Mouse (Mus musculus): ENCODE data around the gene Gm11555. TPM values are rescaled to one million over a fixed set of nuclear protein-coding genes. Genes with fewer than 3 reads are reported as not detected.
"Not testable (repeated sequence)": the region's sequence is repeated elsewhere in the genome, so short reads cannot be mapped to it uniquely, and the experiment has no call there.

The Gm11555 gene
- polyA plus RNA-seq, 1 experiment, result not detected

GRCm38 (mm10) chr11:99640926-99641325, 9.1 kb downstream of the Gm11555 start:
- no peak for TF ChIP-seq POLR2A (IDR thresholded peaks at IDR 0.05; ENCODE audit: borderline replicate concordance, low read depth, low read length)
- Histone ChIP-seq H3K4me3 (ENCODE audit: insufficient read depth, low read length) (no peak overlapping the region), H3K4me1 (ENCODE audit: control insufficient read depth, insufficient read depth, low read length) (no peaks in the 10 kb centered on the region), H3K27ac (ENCODE audit: insufficient read depth, low read depth, low read length) (no peak overlapping the region)

- no peaks in the 10 kb centered on the region for H3K4me1 ChIP-seq (ENCODE audit: control insufficient read depth, insufficient read depth, low read length)
- TF ChIP-seq CTCF (IDR thresholded peaks at IDR 0.05; ENCODE audit: low read depth, low read length) (no peak), POLR2A (IDR thresholded peaks at IDR 0.05; ENCODE audit: borderline replicate concordance, low read depth, low read length) (no peak)
- no peak overlapping the region for H3K4me3 ChIP-seq (ENCODE audit: insufficient read depth, low read length)
- H3K27ac ChIP-seq (ENCODE audit: insufficient read depth, low read depth, low read length), result no peak overlapping the region
Observed at GRCm38 (mm10) chr11:99637086-99637485, 12.9 kb downstream of the Gm11555 start.

- H3K4me3 ChIP-seq (ENCODE audit: insufficient read depth, low read length), result no peak within 1 kb of the TSS
- TF ChIP-seq CTCF (IDR thresholded peaks at IDR 0.05; ENCODE audit: low read depth, low read length), result no peak
- no peak for TF ChIP-seq POLR2A (IDR thresholded peaks at IDR 0.05; ENCODE audit: borderline replicate concordance, low read depth, low read length)
- H3K27ac ChIP-seq (ENCODE audit: insufficient read depth, low read depth, low read length), result no peak within 1 kb of the TSS
- H3K4me1 ChIP-seq (ENCODE audit: control insufficient read depth, insufficient read depth, low read length), result no peaks in the 10 kb centered on the region
Observed at GRCm38 (mm10) chr11:99634653-99635134, 15.3 kb downstream of the Gm11555 start, which contains the start of gene Krtap4-2. Gene Krtap4-2 (minus strand): TSS chr11:99635084.

- Histone ChIP-seq H3K4me3 (ENCODE audit: insufficient read depth, low read length) (no peak overlapping the region), H3K4me1 (ENCODE audit: control insufficient read depth, insufficient read depth, low read length) (no peaks in the 10 kb centered on the region), H3K27ac (ENCODE audit: insufficient read depth, low read depth, low read length) (no peak overlapping the region)
- no peak for TF ChIP-seq POLR2A (IDR thresholded peaks at IDR 0.05; ENCODE audit: borderline replicate concordance, low read depth, low read length)
- no peak for TF ChIP-seq CTCF (IDR thresholded peaks at IDR 0.05; ENCODE audit: low read depth, low read length)
Observed at GRCm38 (mm10) chr11:99633293-99633692, 16.7 kb downstream of the Gm11555 start.

GRCm38 (mm10) chr11:99630890-99631289, 19.1 kb downstream of the Gm11555 start:
- Histone ChIP-seq H3K4me3 (ENCODE audit: insufficient read depth, low read length) (no peak overlapping the region), H3K4me1 (ENCODE audit: control insufficient read depth, insufficient read depth, low read length) (no peaks in the 10 kb centered on the region)
- TF ChIP-seq POLR2A (IDR thresholded peaks at IDR 0.05; ENCODE audit: borderline replicate concordance, low read depth, low read length), result no peak

GRCm38 (mm10) chr11:99628138-99628537, 21.9 kb downstream of the Gm11555 start, which contains the start of gene Krtap4-1:
Gene Krtap4-1 (minus strand): TSS chr11:99628238.
- no peak for TF ChIP-seq POLR2A (IDR thresholded peaks at IDR 0.05; ENCODE audit: borderline replicate concordance, low read depth, low read length)
- Histone ChIP-seq H3K27ac (ENCODE audit: insufficient read depth, low read depth, low read length) (no peak within 1 kb of the TSS), H3K4me3 (ENCODE audit: insufficient read depth, low read length) (no peak within 1 kb of the TSS), H3K4me1 (ENCODE audit: control insufficient read depth, insufficient read depth, low read length) (no peaks in the 10 kb centered on the region)

More at GRCm38 (mm10) chr11:99630890-99631289, 19.1 kb downstream of the Gm11555 start:
- H3K27ac ChIP-seq (ENCODE audit: insufficient read depth, low read depth, low read length), result no peak overlapping the region

GRCm38 (mm10) chr11:99620335-99620734, 29.7 kb downstream of the Gm11555 start, which contains the start of gene Gm11562:
Gene Gm11562 (minus strand): TSS chr11:99620435.
- TF ChIP-seq CTCF (IDR thresholded peaks at IDR 0.05; ENCODE audit: low read depth, low read length) (no peak), POLR2A (IDR thresholded peaks at IDR 0.05; ENCODE audit: borderline replicate concordance, low read depth, low read length) (no peak)
- no peak within 1 kb of the TSS for H3K4me3 ChIP-seq (ENCODE audit: insufficient read depth, low read length)
- H3K4me1 ChIP-seq (ENCODE audit: control insufficient read depth, insufficient read depth, low read length), result no peaks in the 10 kb centered on the region
- no peak within 1 kb of the TSS for H3K27ac ChIP-seq (ENCODE audit: insufficient read depth, low read depth, low read length)

DNA sequence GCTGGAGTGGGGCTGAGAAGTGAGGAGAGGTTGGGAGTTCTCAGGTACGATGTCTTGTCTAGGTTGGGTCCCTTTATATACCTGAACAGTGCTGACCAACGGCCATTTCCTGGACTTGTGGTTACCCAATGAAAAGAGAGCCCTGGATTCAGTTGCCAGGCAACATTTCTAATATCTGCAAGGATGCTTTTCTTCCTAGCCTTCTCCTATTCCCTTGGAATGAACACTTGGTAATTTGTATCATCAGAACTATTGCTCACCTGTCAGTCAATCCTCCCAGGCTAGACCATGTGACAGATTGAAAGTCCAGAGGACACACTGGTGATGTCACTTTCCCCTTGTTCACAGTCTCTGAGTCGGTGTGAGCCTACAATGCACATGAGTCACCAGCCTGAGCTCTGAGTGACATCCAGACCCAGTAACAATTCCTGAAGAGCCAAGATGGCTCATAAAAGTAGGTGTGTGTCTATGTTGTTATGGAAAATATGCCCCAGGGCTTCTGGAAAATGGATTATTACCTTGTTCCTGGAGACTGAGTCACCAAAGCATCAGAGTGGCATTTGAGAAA, 35.2 kb downstream of the Gm11555 start, which contains the start of gene Krtap2-4:
TSS of gene Krtap2-4 (minus strand) at position 51 of the 568 bp plus-strand sequence.
- TF ChIP-seq CTCF (IDR thresholded peaks at IDR 0.05; ENCODE audit: low read depth, low read length) (no peak), POLR2A (IDR thresholded peaks at IDR 0.05; ENCODE audit: borderline replicate concordance, low read depth, low read length) (no peak)
- H3K4me1 ChIP-seq (ENCODE audit: control insufficient read depth, insufficient read depth, low read length), result no peaks in the 10 kb centered on the region
- H3K4me3 ChIP-seq (ENCODE audit: insufficient read depth, low read length), result no peak within 1 kb of the TSS
- no peak within 1 kb of the TSS for H3K27ac ChIP-seq (ENCODE audit: insufficient read depth, low read depth, low read length)

DNA sequence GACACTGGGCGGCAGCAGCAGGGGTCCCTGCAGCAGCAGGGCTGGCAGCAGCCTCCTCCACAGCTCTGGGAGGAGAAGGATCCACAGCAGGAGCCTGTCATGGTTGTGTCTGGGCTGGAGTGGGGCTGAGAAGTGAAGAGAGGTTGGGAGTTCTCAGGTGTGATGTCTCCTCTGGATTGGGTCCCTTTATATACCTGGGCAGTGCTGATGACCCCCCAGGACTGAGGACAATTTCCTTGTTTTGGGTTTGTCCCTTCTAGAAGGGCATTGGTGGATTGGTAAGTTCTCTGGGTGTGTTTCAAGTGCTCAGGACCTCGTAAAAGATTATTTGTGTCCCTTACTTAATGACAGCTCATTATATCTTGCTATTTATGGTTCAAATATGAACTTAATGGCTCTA, 39.9 kb downstream of the Gm11555 start, which contains the start of gene Gm11937:
TSS of gene Gm11937 (minus strand) at position 101 of the 400 bp plus-strand sequence.
- not testable (repeated sequence) for H3K27ac ChIP-seq (ENCODE audit: insufficient read depth, low read depth, low read length); H3K4me3 ChIP-seq (ENCODE audit: insufficient read depth, low read length); H3K4me1 ChIP-seq (ENCODE audit: control insufficient read depth, insufficient read depth, low read length)

DNA sequence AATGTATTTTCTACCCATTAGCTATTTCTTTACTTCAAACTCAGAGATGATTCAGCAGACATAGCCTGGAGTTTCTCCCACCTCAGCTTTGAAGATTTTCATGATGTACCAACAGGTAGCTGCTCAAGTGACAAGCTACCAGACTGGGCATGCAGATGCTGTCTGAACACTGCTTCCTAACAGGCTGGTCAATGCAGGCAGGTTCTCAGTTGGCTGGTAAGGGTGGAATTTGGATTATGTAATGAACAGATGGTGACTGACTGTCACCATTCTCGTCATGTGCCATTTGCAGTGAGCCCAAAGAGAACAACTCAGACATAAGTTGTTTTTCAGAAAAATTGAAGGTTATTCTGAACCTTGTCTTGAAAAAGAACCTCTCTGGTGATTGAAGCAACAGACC, 40.9 kb downstream of the Gm11555 start:
- no peaks in the 10 kb centered on the region for H3K4me1 ChIP-seq (ENCODE audit: control insufficient read depth, insufficient read depth, low read length)
- H3K4me3 ChIP-seq (ENCODE audit: insufficient read depth, low read length), result no peak overlapping the region
- no peak overlapping the region for H3K27ac ChIP-seq (ENCODE audit: insufficient read depth, low read depth, low read length)
- TF ChIP-seq CTCF (IDR thresholded peaks at IDR 0.05; ENCODE audit: low read depth, low read length) (no peak), POLR2A (IDR thresholded peaks at IDR 0.05; ENCODE audit: borderline replicate concordance, low read depth, low read length) (no peak)

DNA sequence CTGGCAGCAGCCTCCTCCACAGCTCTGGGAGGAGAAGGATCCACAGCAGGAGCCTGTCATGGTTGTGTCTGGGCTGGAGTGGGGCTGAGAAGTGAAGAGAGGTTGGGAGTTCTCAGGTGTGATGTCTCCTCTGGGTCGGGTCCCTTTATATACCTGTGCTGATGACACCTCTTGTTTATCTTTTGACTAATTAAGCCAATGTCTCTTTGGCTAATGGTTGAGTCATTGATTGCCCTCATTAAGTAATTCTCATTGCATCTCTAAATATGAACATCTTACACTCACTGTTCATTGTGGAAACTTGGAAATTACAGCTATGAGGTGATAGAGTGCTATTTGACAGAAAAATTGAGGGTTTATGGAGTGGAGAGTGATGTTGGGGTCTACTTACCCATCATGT, 46.8 kb downstream of the Gm11555 start, which contains the start of gene Gm11938:
TSS of gene Gm11938 (minus strand) at position 101 of the 400 bp plus-strand sequence.
- H3K27ac ChIP-seq (ENCODE audit: insufficient read depth, low read depth, low read length); H3K4me3 ChIP-seq (ENCODE audit: insufficient read depth, low read length): not testable (repeated sequence)

More for the DNA sequence above, 46.8 kb downstream of the Gm11555 start, which contains the start of gene Gm11938:
- H3K4me1 ChIP-seq (ENCODE audit: control insufficient read depth, insufficient read depth, low read length), result not testable (repeated sequence)

Other genes starting within 250 kb of the Gm11555 start
- gene Krt12, start 228.0 kb downstream of the Gm11555 start, polyA plus RNA-seq (2012; ENCODE audit: insufficient read depth, insufficient read length, missing spikeins), result not detected in 2 replicates
- gene Krt20, start 212.1 kb downstream of the Gm11555 start, polyA plus RNA-seq (2012; ENCODE audit: insufficient read depth, insufficient read length, missing spikeins), result not detected in 2 replicates
- not detected in 2 replicates for gene Krt23, start 157.1 kb downstream of the Gm11555 start, polyA plus RNA-seq (2012; ENCODE audit: insufficient read depth, insufficient read length, missing spikeins)
- not detected in 2 replicates for gene Krt39, start 128.9 kb downstream of the Gm11555 start, polyA plus RNA-seq (2012; ENCODE audit: insufficient read depth, insufficient read length, missing spikeins)
- gene Krt40, start 107.1 kb downstream of the Gm11555 start, polyA plus RNA-seq (2012; ENCODE audit: insufficient read depth, insufficient read length, missing spikeins), result not detected in 2 replicates
- not detected in 2 replicates for gene Krtap3-3, start 99.4 kb downstream of the Gm11555 start, polyA plus RNA-seq (2012; ENCODE audit: insufficient read depth, insufficient read length, missing spikeins)
- gene Krtap3-2, start 93.4 kb downstream of the Gm11555 start, polyA plus RNA-seq (2012; ENCODE audit: insufficient read depth, insufficient read length, missing spikeins), result not detected in 2 replicates
- not detected in 2 replicates for gene Gm11939, start 90.8 kb downstream of the Gm11555 start, polyA plus RNA-seq (2012; ENCODE audit: insufficient read depth, insufficient read length, missing spikeins)
- not detected in 2 replicates for gene Krtap3-1, start 83.6 kb downstream of the Gm11555 start, polyA plus RNA-seq (2012; ENCODE audit: insufficient read depth, insufficient read length, missing spikeins)
- gene Krtap1-5, start 69.2 kb downstream of the Gm11555 start, polyA plus RNA-seq (2012; ENCODE audit: insufficient read depth, insufficient read length, missing spikeins), result not detected in 2 replicates
- gene Krtap1-4, start 66.6 kb downstream of the Gm11555 start, polyA plus RNA-seq (2012; ENCODE audit: insufficient read depth, insufficient read length, missing spikeins), result not detected in 2 replicates
- not detected in 2 replicates for gene Krtap1-3, start 58.9 kb downstream of the Gm11555 start, polyA plus RNA-seq (2012; ENCODE audit: insufficient read depth, insufficient read length, missing spikeins)
- not detected in 2 replicates for gene Krtap9-3, start 52.1 kb downstream of the Gm11555 start, polyA plus RNA-seq (2012; ENCODE audit: insufficient read depth, insufficient read length, missing spikeins)
- not detected in 2 replicates for gene Gm11938, start 46.9 kb downstream of the Gm11555 start, polyA plus RNA-seq (2012; ENCODE audit: insufficient read depth, insufficient read length, missing spikeins)
- gene Gm11937, start 40.0 kb downstream of the Gm11555 start, polyA plus RNA-seq (2012; ENCODE audit: insufficient read depth, insufficient read length, missing spikeins), result not detected in 2 replicates
- gene Krtap2-4, start 35.4 kb downstream of the Gm11555 start, polyA plus RNA-seq (2012; ENCODE audit: insufficient read depth, insufficient read length, missing spikeins), result not detected in 2 replicates
- gene Gm11562, start 29.8 kb downstream of the Gm11555 start, polyA plus RNA-seq (2012; ENCODE audit: insufficient read depth, insufficient read length, missing spikeins), result not detected in 2 replicates
- gene Krtap4-1, start 22.0 kb downstream of the Gm11555 start, polyA plus RNA-seq (2012; ENCODE audit: insufficient read depth, insufficient read length, missing spikeins), result not detected in 2 replicates
- not detected in 2 replicates for gene Krtap4-2, start 15.2 kb downstream of the Gm11555 start, polyA plus RNA-seq (2012; ENCODE audit: insufficient read depth, insufficient read length, missing spikeins)
- gene Krtap4-7, start 6.1 kb downstream of the Gm11555 start, polyA plus RNA-seq (2012; ENCODE audit: insufficient read depth, insufficient read length, missing spikeins), result not detected in 2 replicates
- gene Gm11563, start 8.7 kb upstream of the Gm11555 start, polyA plus RNA-seq (2012; ENCODE audit: insufficient read depth, insufficient read length, missing spikeins), result not detected in 2 replicates
- gene Krtap4-6, start 15.7 kb upstream of the Gm11555 start, polyA plus RNA-seq (2012; ENCODE audit: insufficient read depth, insufficient read length, missing spikeins), result not detected in 2 replicates
- gene Gm14190, start 40.5 kb upstream of the Gm11555 start, polyA plus RNA-seq (2012; ENCODE audit: insufficient read depth, insufficient read length, missing spikeins), result not detected in 2 replicates
- gene Gm14180, start 84.1 kb upstream of the Gm11555 start, polyA plus RNA-seq (2012; ENCODE audit: insufficient read depth, insufficient read length, missing spikeins), result not detected in 2 replicates
- gene Gm11595, start 122.7 kb upstream of the Gm11555 start, polyA plus RNA-seq (2012; ENCODE audit: insufficient read depth, insufficient read length, missing spikeins), result not detected in 2 replicates
- gene Krtap4-8, start 130.5 kb upstream of the Gm11555 start, polyA plus RNA-seq (2012; ENCODE audit: insufficient read depth, insufficient read length, missing spikeins), result not detected in 2 replicates
- gene Krtap4-9, start 135.0 kb upstream of the Gm11555 start, polyA plus RNA-seq (2012; ENCODE audit: insufficient read depth, insufficient read length, missing spikeins), result not detected in 2 replicates
- not detected in 2 replicates for gene Gm11596, start 143.2 kb upstream of the Gm11555 start, polyA plus RNA-seq (2012; ENCODE audit: insufficient read depth, insufficient read length, missing spikeins)
- not detected in 2 replicates for gene Gm11569, start 148.7 kb upstream of the Gm11555 start, polyA plus RNA-seq (2012; ENCODE audit: insufficient read depth, insufficient read length, missing spikeins)
- not detected in 2 replicates for gene Gm11554, start 154.2 kb upstream of the Gm11555 start, polyA plus RNA-seq (2012; ENCODE audit: insufficient read depth, insufficient read length, missing spikeins)
- gene Krtap4-13, start 159.7 kb upstream of the Gm11555 start, polyA plus RNA-seq (2012; ENCODE audit: insufficient read depth, insufficient read length, missing spikeins), result not detected in 2 replicates
- not detected in 2 replicates for gene Gm11564, start 165.4 kb upstream of the Gm11555 start, polyA plus RNA-seq (2012; ENCODE audit: insufficient read depth, insufficient read length, missing spikeins)
- gene 2300003K06Rik, start 187.8 kb upstream of the Gm11555 start, polyA plus RNA-seq (2012; ENCODE audit: insufficient read depth, insufficient read length, missing spikeins), result not detected in 2 replicates
- not detected in 2 replicates for gene Krtap4-16, start 201.4 kb upstream of the Gm11555 start, polyA plus RNA-seq (2012; ENCODE audit: insufficient read depth, insufficient read length, missing spikeins)
- not detected in 2 replicates for gene Gm11568, start 207.7 kb upstream of the Gm11555 start, polyA plus RNA-seq (2012; ENCODE audit: insufficient read depth, insufficient read length, missing spikeins)
- gene Gm11559, start 214.2 kb upstream of the Gm11555 start, polyA plus RNA-seq (2012; ENCODE audit: insufficient read depth, insufficient read length, missing spikeins), result not detected in 2 replicates
- gene Krtap9-1, start 223.2 kb upstream of the Gm11555 start, polyA plus RNA-seq (2012; ENCODE audit: insufficient read depth, insufficient read length, missing spikeins), result not detected in 2 replicates
- not detected in 2 replicates for gene Gm11567, start 229.0 kb upstream of the Gm11555 start, polyA plus RNA-seq (2012; ENCODE audit: insufficient read depth, insufficient read length, missing spikeins)

Data from bone marrow macrophage, adult 2 months (primary cell).